Mouse (Mus musculus) embryonic fibroblast, embryonic 13.5 days (primary cell): ENCODE data around the gene Traip. TPM values are rescaled to one million over a fixed set of nuclear protein-coding genes. Genes with fewer than 3 reads are reported as not detected.

Experiments
- H3K27ac ChIP-seq: 2 replicates; pipeline ENCODE4 v1.5.1; 2012; ENCODE audit warnings: low read length, control low read depth, inconsistent platforms; ENCODE audit not compliant: insufficient read depth
- H3K4me1 ChIP-seq: 2 replicates; pipeline ENCODE4 v1.6.1; 2011; ENCODE audit warnings: low read length; ENCODE audit not compliant: control insufficient read depth, insufficient read depth
- H3K4me3 ChIP-seq: 2 replicates; pipeline ENCODE4 v1.5.1; 2011; ENCODE audit warnings: mild to moderate bottlenecking, control low read depth, low read length; ENCODE audit not compliant: insufficient read depth
- CTCF ChIP-seq: IDR thresholded peaks from 2 replicates; pipeline ENCODE4 v1.5.1; 2011; ENCODE audit warnings: mild to moderate bottlenecking, control low read depth, low read length, moderate library complexity, borderline replicate concordance; ENCODE audit not compliant: insufficient read depth
- POLR2A ChIP-seq: IDR thresholded peaks from 2 replicates; pipeline ENCODE4 v1.6.1; 2011; ENCODE audit warnings: low read depth, mild to moderate bottlenecking, control low read depth, low read length, moderate library complexity
- polyA plus RNA-seq: library from polyadenylated mRNA; stranded (reverse); fragments of >200 nt; gene quantifications from 2 replicates; pipeline ENCODE4 v1.2.4, GENCODE M21; 2011; ENCODE audit warnings: low read depth; ENCODE audit not compliant: missing spikeins, insufficient read length

The Traip gene
- polyA plus RNA-seq, 1 experiment: 13.5 TPM

DNA sequence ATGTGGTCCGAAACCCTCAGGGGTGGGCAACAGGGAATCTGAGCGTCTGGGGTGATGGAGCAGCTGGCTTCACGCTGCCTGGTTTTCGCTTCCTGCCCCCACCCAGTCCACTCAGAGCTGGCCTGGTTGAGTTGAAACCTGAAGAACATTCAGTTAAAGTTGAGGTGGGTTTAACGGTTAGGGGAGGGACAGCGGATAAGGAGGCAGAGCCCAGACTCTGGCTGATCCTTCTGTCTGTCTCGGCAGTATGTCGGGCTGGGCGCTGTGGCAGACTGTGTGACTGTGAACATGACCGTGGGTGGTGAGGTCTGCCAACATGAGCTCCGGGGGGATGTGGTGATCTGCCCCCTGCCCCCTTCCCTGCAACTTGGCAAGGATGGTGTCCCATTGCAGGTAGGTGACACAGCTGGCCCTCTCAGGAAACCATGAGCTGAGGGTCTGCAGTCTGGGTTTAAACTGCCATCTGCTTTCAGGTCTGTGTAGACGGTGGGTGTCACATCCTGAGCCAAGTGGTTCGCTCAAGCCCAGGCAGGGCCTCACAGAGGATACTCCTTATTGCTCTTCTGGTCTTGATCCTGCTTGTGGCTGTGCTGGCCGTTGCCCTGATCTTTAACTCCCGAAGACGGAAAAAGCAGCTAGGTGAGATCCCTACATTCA, 35.0 kb upstream of the Traip start:
- no peak overlapping the region for H3K4me3 ChIP-seq
- H3K4me1 ChIP-seq: no peaks in the 10 kb centered on the region
- TF ChIP-seq CTCF (no peak), POLR2A (no peak)
- H3K27ac ChIP-seq: no peak overlapping the region

DNA sequence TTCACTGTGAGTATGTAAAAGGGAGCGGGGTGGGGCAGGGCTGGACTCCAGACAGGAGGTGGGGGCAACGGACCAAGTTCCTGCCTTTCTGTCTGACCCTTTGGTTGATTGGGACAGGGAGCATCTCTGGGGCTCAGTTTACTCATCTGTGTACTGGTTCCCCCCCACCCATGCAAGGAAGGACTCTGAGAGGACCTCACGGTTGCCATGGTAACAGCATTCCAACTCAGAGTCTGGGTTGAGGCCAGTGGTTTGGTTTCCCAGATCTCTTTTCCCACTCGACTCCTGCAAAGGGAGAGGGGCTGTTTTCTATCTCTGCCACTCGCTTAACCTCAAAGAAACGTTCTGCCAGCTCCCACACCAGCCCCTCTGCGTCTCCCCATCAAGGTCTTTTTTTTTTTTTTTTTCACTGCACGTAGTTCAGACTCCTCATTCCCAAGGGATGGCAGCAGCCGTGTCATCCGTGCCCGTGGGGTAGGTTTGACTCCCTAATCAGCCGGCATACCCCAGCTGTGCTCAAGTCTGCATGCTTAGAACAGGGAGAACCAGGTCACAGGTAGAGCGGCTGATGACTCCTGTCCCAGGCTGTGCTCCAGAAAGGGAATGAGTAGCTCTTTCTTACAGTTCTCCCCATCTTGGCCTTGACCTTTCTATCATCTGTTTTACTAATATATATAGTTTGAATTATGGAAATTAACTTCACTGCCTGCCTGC, 31.9 kb upstream of the Traip start:
- H3K4me3 ChIP-seq: no peak overlapping the region
- no peak overlapping the region for H3K27ac ChIP-seq
- TF ChIP-seq CTCF (no peak), POLR2A (no peak)

GRCm38 (mm10) chr9:107918884-107919283, 31.1 kb upstream of the Traip start:
- H3K27ac ChIP-seq: no peak overlapping the region
- TF ChIP-seq CTCF (no peak), POLR2A (no peak)
- no peaks in the 10 kb centered on the region for H3K4me1 ChIP-seq
- no peak overlapping the region for H3K4me3 ChIP-seq

More for the DNA sequence above, 31.9 kb upstream of the Traip start:
- H3K4me1 ChIP-seq: no peaks in the 10 kb centered on the region

DNA sequence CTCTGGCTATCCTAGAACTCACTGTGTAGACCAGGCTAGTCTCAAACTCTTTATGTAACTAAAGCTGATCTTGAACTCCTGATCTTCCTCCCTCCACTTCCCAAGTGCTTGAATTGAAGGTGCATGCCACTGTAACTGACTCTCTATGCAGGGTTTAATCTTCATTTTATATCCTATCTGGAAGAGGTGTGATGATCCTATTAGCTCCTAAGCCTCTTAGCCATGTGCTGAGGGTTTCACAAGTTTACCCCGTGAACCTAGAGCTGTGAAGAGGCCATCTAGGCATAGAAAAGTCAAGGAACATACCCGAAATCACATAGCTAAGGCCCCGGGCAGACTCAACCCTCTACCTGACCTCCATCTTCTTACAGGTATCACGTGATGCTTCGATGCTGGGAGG, 30.5 kb upstream of the Traip start:
- H3K27ac ChIP-seq: no peak overlapping the region
- no peak overlapping the region for H3K4me3 ChIP-seq
- TF ChIP-seq CTCF (no peak), POLR2A (no peak)

GRCm38 (mm10) chr9:107923021-107923420, 26.9 kb upstream of the Traip start:
- H3K4me3 ChIP-seq: no peak overlapping the region
- H3K4me1 ChIP-seq: no peaks in the 10 kb centered on the region
- TF ChIP-seq POLR2A (no peak), CTCF (peak; percentile 80)
- no peak overlapping the region for H3K27ac ChIP-seq

More for the DNA sequence above, 30.5 kb upstream of the Traip start:
- no peaks in the 10 kb centered on the region for H3K4me1 ChIP-seq

GRCm38 (mm10) chr9:107923956-107924355, 26.0 kb upstream of the Traip start:
- Histone ChIP-seq H3K27ac (no peak overlapping the region), H3K4me1 (no peaks in the 10 kb centered on the region), H3K4me3 (no peak overlapping the region)
- no peak for TF ChIP-seq CTCF
- no peak for TF ChIP-seq POLR2A

GRCm38 (mm10) chr9:107925251-107925650, 24.7 kb upstream of the Traip start:
- Histone ChIP-seq H3K4me3 (no peak overlapping the region), H3K27ac (no peak overlapping the region), H3K4me1 (no peaks in the 10 kb centered on the region)
- TF ChIP-seq POLR2A (no peak), CTCF (no peak)

- TF ChIP-seq CTCF (no peak), POLR2A (no peak)
- Histone ChIP-seq H3K4me1 (no peaks in the 10 kb centered on the region), H3K4me3 (no peak overlapping the region), H3K27ac (no peak overlapping the region)
Observed at GRCm38 (mm10) chr9:107926920-107927420, 23.0 kb upstream of the Traip start.

DNA sequence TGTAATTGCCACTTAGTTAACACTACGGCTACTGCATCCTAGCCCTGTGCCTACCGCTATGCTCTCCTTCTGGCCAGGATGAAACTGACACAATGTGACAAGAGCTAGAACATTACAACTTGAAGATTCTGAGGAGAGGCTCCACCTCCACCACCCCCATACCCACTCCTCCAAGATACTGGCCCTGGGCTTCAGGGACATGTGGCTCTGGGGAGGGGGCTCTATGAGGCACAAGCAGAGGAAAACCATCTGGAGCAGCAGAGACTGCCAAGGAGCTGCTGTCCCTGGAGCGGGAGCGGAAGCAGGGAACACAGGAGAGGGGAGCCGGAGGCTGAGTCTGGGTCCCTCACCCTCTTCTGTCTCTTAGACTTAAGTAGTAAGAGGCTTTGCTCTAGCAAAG, 22.2 kb upstream of the Traip start:
- TF ChIP-seq CTCF: no peak
- TF ChIP-seq POLR2A: no peak
- Histone ChIP-seq H3K27ac (no peak overlapping the region), H3K4me3 (no peak overlapping the region), H3K4me1 (no peaks in the 10 kb centered on the region)

GRCm38 (mm10) chr9:107928169-107928568, 21.8 kb upstream of the Traip start, which contains the start of gene Actl11:
Gene Actl11 (plus strand): TSS chr9:107928469.
- no peak within 1 kb of the TSS for H3K27ac ChIP-seq
- TF ChIP-seq POLR2A: no peak
- no peak for TF ChIP-seq CTCF
- H3K4me3 ChIP-seq: no peak within 1 kb of the TSS
- H3K4me1 ChIP-seq: no peaks in the 10 kb centered on the region
